Comparison of ENCODE assay signal across 24 mouse cellular contexts in genomic region chr11:79678363-79679153, GRCm38 (mm10).
DNase-seq lines count a peak whose midpoint lies in the region; ATAC-seq and TF ChIP-seq lines count a peak whose summit lies in the region.
"Had no signal": no experiment of that assay in that cellular context is flagged by ENCODE, and none has a peak within 500 bp of the region (broad histone marks: within the 10 kb centered on the region; RNA-seq: fewer than 3 reads in every experiment).

No protein-coding gene starts in this region.

- H3K27ac ChIP-seq in layer of hippocampus, adult 2 months: peak overlapping the region; percentile 1; the same call in 1 of the 2 replicates
- peak overlapping the region; percentile 82 for H3K27ac ChIP-seq in CH12.LX (ENCODE audit: insufficient read depth, low read depth)
- H3K27ac ChIP-seq: embryonic facial prominence, embryonic 15.5 days; forebrain, embryonic 13.5 days; heart, embryonic 10.5 days; hindbrain, embryonic 12.5 days; intestine, embryonic 15.5 days had no signal

- H3K9me3 ChIP-seq in CH12.LX (replicated peaks; ENCODE audit: low read length): no peaks in the 10 kb centered on the region
- H3K9me3 ChIP-seq: embryonic facial prominence, embryonic 15.5 days; forebrain, embryonic 13.5 days; heart, embryonic 10.5 days; hindbrain, embryonic 12.5 days; intestine, embryonic 15.5 days had no signal

- dilution Hi-C loops in CH12.LX (cut with MboI; ENCODE audit: extremely low pct_ligation_motif_present, extremely low pct_unique_long_range_greater_than_20kb, low sequenced_read_pairs): loop anchor here (10.0 kb wide), 1 partner anchor 54 kb away; no protein-coding TSS in a partner anchor

- TF ChIP-seq RAD21 in CH12.LX (IDR thresholded peaks at IDR 0.05; ENCODE audit: low read depth, low read length): no peak

- peaks cover 15% of the 10 kb centered on the region; the same call in 1 of the 2 replicates for H3K79me2 ChIP-seq in CH12.LX (replicated peaks; ENCODE audit: control insufficient read depth, extremely low read depth, insufficient read depth, poor library complexity, severe bottlenecking)

- peak overlapping the region; percentile 32 for H3K4me2 ChIP-seq in CH12.LX (ENCODE audit: insufficient read depth, low read depth, poor library complexity, severe bottlenecking)
- H3K4me2 ChIP-seq: embryonic facial prominence, embryonic 15.5 days; forebrain, embryonic 13.5 days; hindbrain, embryonic 12.5 days; intestine, embryonic 15.5 days had no signal

- in situ Hi-C loops in CH12.LX (cut with MboI; ENCODE audit: low pct_ligation_motif_present, low pct_unique_long_range_greater_than_20kb, low sequenced_read_pairs): no loop called here

- no peak overlapping the region for H3K4me3 ChIP-seq in layer of hippocampus, adult 2 months
- H3K4me3 ChIP-seq in CH12.LX (replicated peaks in 1 of 3; ENCODE audit: low read depth in 2 of 3, low read length in 2 of 3, poor library complexity in 1 of 3): peak overlapping the region; percentile 5 to 19 (median 12)
- H3K4me3 ChIP-seq: embryonic facial prominence, embryonic 15.5 days; forebrain, embryonic 13.5 days; heart, embryonic 10.5 days; hindbrain, embryonic 12.5 days; intestine, embryonic 15.5 days had no signal

- peaks cover 67 to 96% of the 10 kb centered on the region in 2 experiments for H3K4me1 ChIP-seq in CH12.LX (ENCODE audit: control insufficient read depth in 1 of 2, insufficient read depth in 2 of 2)

- peaks cover 4 to 6% of the 10 kb centered on the region in 2 experiments for H3K36me3 ChIP-seq in CH12.LX (replicated peaks in 1 of 2; ENCODE audit: control insufficient read depth in 1 of 2, insufficient read depth in 1 of 2, low read length in 1 of 2)
- H3K36me3 ChIP-seq: embryonic facial prominence, embryonic 15.5 days; heart, embryonic 10.5 days; hindbrain, embryonic 12.5 days; intestine, embryonic 15.5 days had no signal

- peak; percentile 5 for ATAC-seq in inflammation-experienced regulatory T-cells, adult 6 months
- no peak for ATAC-seq in megakaryocyte, adult 5-6 weeks (ENCODE audit: poor library complexity, severe bottlenecking)
- ATAC-seq: CD4-positive, CD25-positive, alpha-beta regulatory T cell, adult 4 months; forebrain, embryonic 13.5 days; forebrain, postnatal 0 days; hindbrain, embryonic 16.5 days; intestine, embryonic 15.5 days had no signal

- peak; percentile 47; the same call in 1 of the 2 replicates for TF ChIP-seq POLR2A in CH12.LX (IDR thresholded peaks at IDR 0.05; ENCODE audit: low read depth, low read length)

- H3K9ac ChIP-seq in CH12.LX (ENCODE audit: insufficient read depth, low read depth): peak overlapping the region; percentile 88
- H3K9ac ChIP-seq: embryonic facial prominence, embryonic 15.5 days; forebrain, embryonic 13.5 days; forebrain, postnatal 0 days; hindbrain, embryonic 12.5 days; intestine, embryonic 15.5 days had no signal

- no peak for TF ChIP-seq CTCF in layer of hippocampus, adult 2 months (conservative IDR thresholded peaks at IDR 0.05)
- TF ChIP-seq CTCF in CH12.LX (conservative IDR thresholded peaks at IDR 0.05 in 1 of 2, IDR thresholded peaks at IDR 0.05 in 1 of 2; ENCODE audit: low read depth in 2 of 2, low read length in 2 of 2): no peak

- TF ChIP-seq EP300 in CH12.LX (IDR thresholded peaks at IDR 0.05; ENCODE audit: low read length): peak; percentile 91

- no peak for DNase-seq in layer of hippocampus, adult 2 months (ENCODE audit: low spot score in 2 of 2)
- DNase-seq in layer of hippocampus, adult 11-12 months (ENCODE audit: low spot score): no peak
- DNase-seq in right cerebral cortex, adult 18-20 months: peak; percentile 66
- DNase-seq in right cerebral cortex, postnatal 10 days (ENCODE audit: low spot score in 2 of 2): no peak
- peak; percentile 76 for DNase-seq in CH12.LX (ENCODE audit: extremely low read depth)
- no peak for DNase-seq in spleen, postnatal 36 days (ENCODE audit: low spot score in 2 of 2)
- DNase-seq: adrenal gland, postnatal 10 days; cerebellum, adult 2 months; cerebellum, postnatal 10 days; embryo, embryonic 11 days; forebrain, postnatal 0 days; gastrocnemius, postnatal 36 days; heart, adult 18-20 months; heart, postnatal 10 days; heart, postnatal 4 days had no signal

- H3K27me3 ChIP-seq in CH12.LX (replicated peaks): no peaks in the 10 kb centered on the region
- H3K27me3 ChIP-seq: embryonic facial prominence, embryonic 15.5 days; forebrain, embryonic 13.5 days; hindbrain, embryonic 12.5 days; intestine, embryonic 15.5 days had no signal

TF ChIP-seq in CH12.LX, 34 proteins besides CTCF, POLR2A, EP300 and RAD21:
- peak; percentile 59; the same call in 1 of the 2 replicates for TF ChIP-seq MYC (IDR thresholded peaks at IDR 0.05; ENCODE audit: low read depth, low read length)
- TF ChIP-seq MAFK (IDR thresholded peaks at IDR 0.05; ENCODE audit: insufficient replicate concordance, low read length): 0 out of 2 replicates have a peak, but pooled peaks have one; percentile 41
- no peak; the same call in 1 of the 2 replicates for TF ChIP-seq USF2 (conservative IDR thresholded peaks at IDR 0.05; ENCODE audit: low read depth, low read length)
- peak; percentile 65; the same call in 1 of the 2 replicates for TF ChIP-seq TCF12 (IDR thresholded peaks at IDR 0.05; ENCODE audit: low read depth, low read length)
- TF ChIP-seq SMC3 (IDR thresholded peaks at IDR 0.05; ENCODE audit: low read depth, low read length): no peak
- no peak for TF ChIP-seq GABPA (IDR thresholded peaks at IDR 0.05; ENCODE audit: insufficient replicate concordance, low read depth, low read length)
- no peak; the same call in 1 of the 2 replicates for TF ChIP-seq CHD1 (IDR thresholded peaks at IDR 0.05; ENCODE audit: low read depth, low read length)
- no peak for TF ChIP-seq TBP (conservative IDR thresholded peaks at IDR 0.05; ENCODE audit: low read depth, low read length)
- peak; percentile 69 for TF ChIP-seq MXI1 (IDR thresholded peaks at IDR 0.05; ENCODE audit: low read depth, low read length)
- no peak for TF ChIP-seq NELFE (IDR thresholded peaks at IDR 0.05; ENCODE audit: low read depth, low read length)
- peak; percentile 87 for TF ChIP-seq RCOR1 (conservative IDR thresholded peaks at IDR 0.05; ENCODE audit: low read depth, low read length)
- TF ChIP-seq UBTF (IDR thresholded peaks at IDR 0.05; ENCODE audit: low read depth, low read length): no peak
- TF ChIP-seq PAX5 (IDR thresholded peaks at IDR 0.05; ENCODE audit: low read length): no peak
- TF ChIP-seq JUND (conservative IDR thresholded peaks at IDR 0.05; ENCODE audit: low read depth, low read length): peak; percentile 85
- peak; percentile 22; the same call in 1 of the 2 replicates for TF ChIP-seq NRF1 (IDR thresholded peaks at IDR 0.05; ENCODE audit: low read depth, low read length)
- no peak for TF ChIP-seq POLR2AphosphoS2 (IDR thresholded peaks at IDR 0.05; ENCODE audit: low read depth, low read length)
- TF ChIP-seq MAX (IDR thresholded peaks at IDR 0.05; ENCODE audit: low read length): peak; percentile 63
- peak; percentile 49 for TF ChIP-seq USF1 (IDR thresholded peaks at IDR 0.05; ENCODE audit: low read depth, low read length)
- TF ChIP-seq E2F4 (IDR thresholded peaks at IDR 0.05; ENCODE audit: insufficient replicate concordance, low read depth, low read length): no peak
- no peak for TF ChIP-seq ZC3H11A (IDR thresholded peaks at IDR 0.05; ENCODE audit: low read depth, low read length)
- no peak for TF ChIP-seq ZNF384 (IDR thresholded peaks at IDR 0.05; ENCODE audit: low read depth, low read length)
- peak; percentile 87; the same call in 1 of the 2 replicates for TF ChIP-seq SIN3A (IDR thresholded peaks at IDR 0.05; ENCODE audit: low read length)
- peak; percentile 85; the same call in 1 of the 2 replicates for TF ChIP-seq MEF2A (IDR thresholded peaks at IDR 0.05; ENCODE audit: borderline replicate concordance, low read depth, low read length)
- TF ChIP-seq ELF1 (IDR thresholded peaks at IDR 0.05; ENCODE audit: low read depth, low read length): peak; percentile 47
- no peak for TF ChIP-seq HCFC1 (IDR thresholded peaks at IDR 0.05; ENCODE audit: low read depth, low read length)
- TF ChIP-seq KAT2A (IDR thresholded peaks at IDR 0.05; ENCODE audit: insufficient replicate concordance, low read length): 0 out of 2 replicates have a peak, but pooled peaks have one; percentile 10
- no peak for TF ChIP-seq ZKSCAN1 (IDR thresholded peaks at IDR 0.05; ENCODE audit: borderline replicate concordance, low read depth, low read length)
- 0 out of 2 replicates have a peak, but pooled peaks have one; percentile 28 for TF ChIP-seq ZMIZ1 (IDR thresholded peaks at IDR 0.05; ENCODE audit: low read depth, low read length)
- TF ChIP-seq ETS1 (conservative IDR thresholded peaks at IDR 0.05; ENCODE audit: low read depth, low read length): peak; percentile 82
- 0 out of 2 replicates have a peak, but pooled peaks have one; percentile 23 for TF ChIP-seq CHD2 (IDR thresholded peaks at IDR 0.05; ENCODE audit: low read length)
- TF ChIP-seq JUN (IDR thresholded peaks at IDR 0.05; ENCODE audit: insufficient read depth, low read depth, low read length): peak; percentile 86
- TF ChIP-seq MAZ (IDR thresholded peaks at IDR 0.05; ENCODE audit: low read depth, low read length): no peak
- peak; percentile 84 for TF ChIP-seq IRF4 (IDR thresholded peaks at IDR 0.05; ENCODE audit: low read depth, low read length)
- peak; percentile 91 for TF ChIP-seq BHLHE40 (IDR thresholded peaks at IDR 0.05; ENCODE audit: low read depth, low read length)

Comparison
In these comparisons a context has a peak if more than half of its experiments do, and no peak if none do; other contexts are left out.
1. DNase-seq: peak in right cerebral cortex, adult 18-20 months (single experiment) and CH12.LX (single experiment); none in layer of hippocampus, adult 2 months (0 of 2), layer of hippocampus, adult 11-12 months (single experiment), right cerebral cortex, postnatal 10 days (0 of 2) and spleen, postnatal 36 days (0 of 2).